Mouse (Mus musculus): ENCODE results near the gene Dop1b. TPM values are rescaled to one million over a fixed set of nuclear protein-coding genes. Genes with fewer than 3 reads are reported as not detected.

The Dop1b gene
- polyA plus RNA-seq, 1 experiment from 2014 or later = 40.3 TPM

DNA sequence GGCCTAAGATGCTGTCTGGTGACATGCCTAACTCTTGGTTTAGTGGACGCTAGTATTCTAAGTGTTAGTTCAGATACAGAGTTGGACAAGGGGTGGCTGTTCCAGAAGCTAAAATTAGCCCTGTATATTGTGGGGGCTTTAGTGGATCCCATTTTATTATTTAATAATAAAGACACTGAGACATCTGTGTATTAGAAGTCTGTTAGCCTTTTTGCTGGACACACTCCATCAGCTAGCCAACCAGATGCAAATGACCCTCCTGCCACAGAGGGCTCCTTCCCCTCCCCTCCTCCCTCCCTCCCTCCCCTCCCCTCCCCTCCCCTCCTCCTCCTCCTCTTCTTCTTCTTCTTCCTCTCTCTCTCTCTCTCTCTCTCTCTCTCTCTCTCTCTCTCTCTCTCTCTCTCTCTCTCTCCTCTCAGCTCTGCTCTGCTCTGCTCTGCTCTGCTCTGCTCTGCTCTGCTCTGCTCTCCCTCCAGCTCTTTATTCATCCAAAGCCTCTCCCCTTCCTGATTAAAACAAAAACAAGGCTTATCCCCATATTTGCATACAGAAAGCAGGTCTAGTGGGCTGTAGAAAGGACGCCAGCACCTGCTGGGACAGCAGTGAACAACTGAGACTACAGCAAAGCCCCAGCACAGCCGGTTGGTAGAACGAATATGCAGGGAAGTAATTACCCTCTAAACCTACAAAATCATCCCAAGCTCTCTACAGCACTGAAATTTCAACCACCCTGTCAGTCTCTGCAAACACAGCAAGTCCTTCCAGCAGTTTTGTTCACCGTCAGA is 78.5 kb downstream of the Dop1b start:
- DNase-seq = peak; percentile 20
- Histone ChIP-seq H3K9me3 (ENCODE audit: control insufficient read depth, low read length) (no peaks in the 10 kb centered on the region), H3K4me1 (ENCODE audit: control insufficient read depth, insufficient read depth, low read length) (peaks cover 6% of the 10 kb centered on the region; the same call in 1 of the 2 replicates), H3K27ac (replicated peaks; ENCODE audit: low read depth, low read length) (peak overlapping the region; percentile 26; the same call in 1 of the 2 replicates), H3K9ac (replicated peaks; ENCODE audit: low read length) (no peak overlapping the region), H3K4me2 (ENCODE audit: low read length) (no peak overlapping the region), H3K4me3 (replicated peaks; ENCODE audit: low read depth, low read length) (no peak overlapping the region), H3K27me3 (ENCODE audit: control insufficient read depth, insufficient read depth, low read length) (no peaks in the 10 kb centered on the region), H3K36me3 (ENCODE audit: control insufficient read depth, insufficient read depth, low read length) (peaks cover 24% of the 10 kb centered on the region)
- no peak for ATAC-seq (ENCODE audit: low FRiP score, low TSS enrichment)
- WGBS = 25% methylated on average over 5 of the region's 5 CpGs

DNA sequence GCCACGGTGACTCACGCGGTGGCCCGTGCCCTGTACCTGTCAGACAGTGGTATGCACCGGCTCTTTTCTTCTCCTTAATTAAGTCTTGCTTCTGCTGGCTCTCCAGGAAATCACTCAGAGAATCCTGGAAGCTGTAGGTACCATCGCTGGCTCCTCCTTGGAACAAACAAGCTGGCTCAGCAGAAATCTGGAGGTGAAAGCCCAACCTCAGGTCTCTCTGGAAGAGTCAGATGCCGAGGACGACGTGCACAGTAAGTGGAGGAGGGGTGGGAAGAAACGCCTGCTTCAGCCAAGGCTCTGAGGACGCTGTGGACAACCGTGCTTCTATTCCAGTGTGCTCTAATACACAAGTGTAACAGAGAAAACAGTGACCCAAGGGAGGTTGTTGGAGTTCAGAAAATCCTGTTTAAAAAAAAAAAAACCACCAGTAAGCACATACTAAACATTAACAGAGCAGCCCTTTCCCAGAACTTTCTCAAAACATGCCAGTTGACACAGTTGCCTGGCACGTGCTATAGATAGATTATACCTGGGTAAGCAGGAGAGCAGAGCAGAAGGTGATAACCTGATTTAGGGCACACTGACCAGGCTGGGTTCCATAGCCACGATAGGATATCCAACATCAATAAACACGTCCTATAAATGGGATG is 81.4 kb downstream of the Dop1b start:
- DNase-seq (no peak), ATAC-seq (ENCODE audit: low FRiP score, low TSS enrichment) (no peak)
- Histone ChIP-seq H3K4me3 (replicated peaks; ENCODE audit: low read depth, low read length) (no peak overlapping the region), H3K9me3 (ENCODE audit: control insufficient read depth, low read length) (no peaks in the 10 kb centered on the region), H3K9ac (replicated peaks; ENCODE audit: low read length) (no peak overlapping the region), H3K27ac (replicated peaks; ENCODE audit: low read depth, low read length) (no peak overlapping the region), H3K4me1 (ENCODE audit: control insufficient read depth, insufficient read depth, low read length) (peaks cover 6% of the 10 kb centered on the region; the same call in 1 of the 2 replicates), H3K27me3 (ENCODE audit: control insufficient read depth, insufficient read depth, low read length) (no peaks in the 10 kb centered on the region), H3K36me3 (ENCODE audit: control insufficient read depth, insufficient read depth, low read length) (peaks cover 24% of the 10 kb centered on the region), H3K4me2 (ENCODE audit: low read length) (no peak overlapping the region)
- whole genome bisulfite sequencing = 76% methylated on average over 15 of the region's 15 CpGs

DNA sequence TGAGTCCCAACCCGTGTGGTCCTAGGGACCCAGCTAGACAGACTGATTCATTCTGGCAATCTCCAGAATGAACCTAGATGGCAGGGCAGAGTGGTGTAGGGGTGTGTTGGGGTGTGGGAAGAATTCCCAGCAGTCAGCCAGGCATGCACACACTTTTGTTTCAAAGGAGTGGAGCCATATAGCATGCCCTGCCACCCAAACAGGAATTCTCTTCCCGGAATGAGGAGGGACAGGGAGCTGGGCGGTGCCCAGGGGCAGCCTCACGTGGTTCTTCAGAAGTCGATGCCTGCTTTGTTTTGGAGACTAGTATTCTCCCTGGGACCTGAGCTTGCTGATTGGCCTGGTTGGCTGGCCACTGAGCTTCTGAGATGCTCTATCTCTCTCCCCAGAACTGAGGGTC is 83.1 kb downstream of the Dop1b start:
- Histone ChIP-seq H3K4me2 (ENCODE audit: low read length) (no peak overlapping the region), H3K9ac (replicated peaks; ENCODE audit: low read length) (no peak overlapping the region), H3K36me3 (ENCODE audit: control insufficient read depth, insufficient read depth, low read length) (peaks cover 35% of the 10 kb centered on the region), H3K27me3 (ENCODE audit: control insufficient read depth, insufficient read depth, low read length) (no peaks in the 10 kb centered on the region), H3K4me3 (replicated peaks; ENCODE audit: low read depth, low read length) (no peak overlapping the region), H3K4me1 (ENCODE audit: control insufficient read depth, insufficient read depth, low read length) (peaks cover 6% of the 10 kb centered on the region; the same call in 1 of the 2 replicates), H3K27ac (replicated peaks; ENCODE audit: low read depth, low read length) (no peak overlapping the region), H3K9me3 (ENCODE audit: control insufficient read depth, low read length) (no peaks in the 10 kb centered on the region)
- ATAC-seq (ENCODE audit: low FRiP score, low TSS enrichment) (no peak), DNase-seq (no peak)
- 66% methylated on average over 5 of the region's 5 CpGs for WGBS

DNA sequence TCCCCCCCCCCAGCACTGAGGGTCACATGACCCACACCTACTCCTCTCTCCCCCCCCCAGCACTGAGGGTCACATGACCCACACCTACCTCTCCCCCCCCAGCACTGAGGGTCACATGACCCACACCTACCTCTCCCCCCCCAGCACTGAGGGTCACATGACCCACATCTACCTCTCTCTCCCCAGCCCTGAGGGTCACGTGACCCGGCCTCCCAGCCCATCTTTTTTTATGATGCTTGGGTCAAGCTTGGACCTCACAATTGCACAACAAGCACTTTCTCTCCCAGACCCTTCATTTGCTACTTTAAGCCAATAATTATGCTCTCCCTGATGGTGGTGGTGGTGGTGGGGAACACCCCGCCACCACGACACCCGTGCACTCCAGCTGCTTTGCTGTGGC is 83.7 kb downstream of the Dop1b start:
- Histone ChIP-seq H3K4me3 (replicated peaks; ENCODE audit: low read depth, low read length) (no peak overlapping the region), H3K4me1 (ENCODE audit: control insufficient read depth, insufficient read depth, low read length) (peaks cover 6% of the 10 kb centered on the region; the same call in 1 of the 2 replicates), H3K9me3 (ENCODE audit: control insufficient read depth, low read length) (no peaks in the 10 kb centered on the region), H3K27ac (replicated peaks; ENCODE audit: low read depth, low read length) (no peak overlapping the region), H3K36me3 (ENCODE audit: control insufficient read depth, insufficient read depth, low read length) (peaks cover 40% of the 10 kb centered on the region), H3K4me2 (ENCODE audit: low read length) (no peak overlapping the region), H3K9ac (replicated peaks; ENCODE audit: low read length) (no peak overlapping the region), H3K27me3 (ENCODE audit: control insufficient read depth, insufficient read depth, low read length) (no peaks in the 10 kb centered on the region)
- WGBS = 92% methylated on average over 5 of the region's 5 CpGs
- DNase-seq (no peak), ATAC-seq (ENCODE audit: low FRiP score, low TSS enrichment) (no peak)

DNA sequence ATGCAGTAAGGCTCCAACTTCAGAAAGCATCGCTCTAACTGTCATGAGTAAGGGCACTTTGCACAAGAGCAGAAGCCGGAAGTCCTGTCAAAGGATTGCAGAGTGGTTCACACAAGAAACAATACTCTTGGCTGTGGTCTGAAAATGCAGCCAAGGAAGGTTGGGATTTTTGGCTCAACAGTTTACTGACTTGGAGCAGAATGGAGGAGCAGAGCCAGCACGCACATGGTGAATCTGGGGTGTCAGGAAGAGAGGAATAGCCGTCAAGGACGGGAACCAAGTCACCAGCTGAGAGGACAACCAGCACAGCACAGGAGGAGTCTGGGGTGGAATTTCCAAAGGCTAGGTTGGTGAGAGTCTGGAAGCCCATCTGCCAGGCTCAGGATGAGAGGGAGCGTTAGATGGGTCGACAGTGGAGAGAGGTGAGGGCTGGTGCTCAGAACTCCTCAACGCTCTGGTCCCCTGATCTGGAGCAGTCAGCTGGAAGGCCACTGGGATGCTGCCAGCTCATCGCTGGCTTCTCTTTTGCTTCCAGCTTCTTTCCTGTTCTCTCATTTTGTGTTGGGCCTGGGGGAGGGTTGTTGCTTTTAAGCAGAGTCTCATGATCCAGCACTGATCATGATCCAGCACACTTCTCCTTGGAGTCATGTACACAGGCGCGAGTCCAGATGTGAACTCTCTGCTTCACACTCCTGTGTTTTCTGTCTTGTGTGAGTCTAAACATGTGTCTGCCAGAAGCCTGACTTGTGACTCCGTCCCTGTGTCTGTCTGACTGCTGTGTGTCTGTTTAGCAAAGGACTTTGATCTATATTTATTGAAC is 85.5 kb downstream of the Dop1b start:
- H3K9me3 ChIP-seq (ENCODE audit: control insufficient read depth, low read length) = no peaks in the 10 kb centered on the region
- 90% methylated on average over 12 of the region's 12 CpGs for WGBS
- no peak overlapping the region for H3K4me2 ChIP-seq (ENCODE audit: low read length)
- DNase-seq (no peak), ATAC-seq (ENCODE audit: low FRiP score, low TSS enrichment) (no peak)
- H3K36me3 ChIP-seq (ENCODE audit: control insufficient read depth, insufficient read depth, low read length) = peaks cover 44% of the 10 kb centered on the region
- H3K4me3 ChIP-seq (replicated peaks; ENCODE audit: low read depth, low read length) = no peak overlapping the region
- no peak overlapping the region for H3K27ac ChIP-seq (replicated peaks; ENCODE audit: low read depth, low read length)
- no peaks in the 10 kb centered on the region for H3K4me1 ChIP-seq (ENCODE audit: control insufficient read depth, insufficient read depth, low read length)
- H3K27me3 ChIP-seq (ENCODE audit: control insufficient read depth, insufficient read depth, low read length) = no peaks in the 10 kb centered on the region
- H3K9ac ChIP-seq (replicated peaks; ENCODE audit: low read length) = no peak overlapping the region

DNA sequence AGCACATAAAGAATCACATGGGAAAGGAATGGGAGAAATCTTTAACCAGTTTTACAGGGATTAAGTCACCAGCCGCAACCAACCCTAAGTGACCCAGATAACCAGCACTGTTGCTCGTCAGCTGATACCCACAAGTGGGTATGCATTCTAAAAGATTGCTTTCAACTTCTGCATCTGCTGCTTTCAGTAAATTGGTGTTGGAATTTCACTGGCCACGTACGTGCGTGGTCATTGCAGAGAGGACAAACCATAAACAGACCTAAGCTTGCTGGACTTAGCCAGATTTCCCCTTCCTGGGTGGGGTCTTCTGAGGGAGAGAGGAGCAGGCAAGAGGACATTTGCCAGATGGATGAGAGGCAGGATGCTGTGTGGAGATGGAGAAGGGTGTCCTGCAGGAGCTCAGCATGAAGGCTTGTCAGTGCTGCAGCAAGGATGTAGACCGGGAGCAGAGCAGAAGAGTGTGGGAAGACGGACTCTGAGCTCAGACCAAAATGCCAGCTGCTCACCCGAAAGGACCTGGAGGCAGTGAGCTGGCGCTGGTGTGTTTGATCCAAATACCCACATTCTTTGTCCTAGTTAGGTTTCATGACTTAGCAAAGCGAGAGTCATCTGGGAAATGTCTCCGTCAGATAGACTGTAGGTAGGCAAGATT is 86.3 kb downstream of the Dop1b start:
- Histone ChIP-seq H3K27me3 (ENCODE audit: control insufficient read depth, insufficient read depth, low read length) (no peaks in the 10 kb centered on the region), H3K4me2 (ENCODE audit: low read length) (no peak overlapping the region), H3K36me3 (ENCODE audit: control insufficient read depth, insufficient read depth, low read length) (peaks cover 39% of the 10 kb centered on the region), H3K4me3 (replicated peaks; ENCODE audit: low read depth, low read length) (no peak overlapping the region), H3K27ac (replicated peaks; ENCODE audit: low read depth, low read length) (no peak overlapping the region), H3K4me1 (ENCODE audit: control insufficient read depth, insufficient read depth, low read length) (no peaks in the 10 kb centered on the region), H3K9me3 (ENCODE audit: control insufficient read depth, low read length) (no peaks in the 10 kb centered on the region), H3K9ac (replicated peaks; ENCODE audit: low read length) (no peak overlapping the region)
- DNase-seq (no peak), ATAC-seq (ENCODE audit: low FRiP score, low TSS enrichment) (no peak)
- WGBS = 87% methylated on average over 11 of the region's 11 CpGs

DNA sequence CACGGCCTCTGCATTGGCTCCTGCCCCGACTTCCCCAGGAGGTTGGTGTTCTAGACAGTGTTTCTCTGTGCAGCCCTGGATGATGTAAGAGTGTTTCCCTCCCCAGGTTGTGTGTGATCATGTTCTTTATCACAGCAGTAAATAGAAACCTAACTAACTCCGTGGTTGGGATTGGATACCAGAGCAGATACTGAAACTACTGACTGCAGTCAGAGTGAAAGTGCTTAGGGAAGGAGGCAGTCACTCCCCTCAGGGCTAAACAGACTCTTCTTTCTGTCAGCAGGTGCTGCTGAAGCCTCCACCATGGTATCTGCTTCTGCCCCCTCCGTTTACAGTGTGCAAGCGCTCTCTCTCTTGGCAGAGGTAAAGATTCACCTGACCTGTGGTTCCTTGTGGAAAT is 86.9 kb downstream of the Dop1b start:
- Histone ChIP-seq H3K27me3 (ENCODE audit: control insufficient read depth, insufficient read depth, low read length) (no peaks in the 10 kb centered on the region), H3K36me3 (ENCODE audit: control insufficient read depth, insufficient read depth, low read length) (peaks cover 37% of the 10 kb centered on the region), H3K27ac (replicated peaks; ENCODE audit: low read depth, low read length) (no peak overlapping the region), H3K4me3 (replicated peaks; ENCODE audit: low read depth, low read length) (no peak overlapping the region), H3K4me1 (ENCODE audit: control insufficient read depth, insufficient read depth, low read length) (no peaks in the 10 kb centered on the region), H3K4me2 (ENCODE audit: low read length) (no peak overlapping the region), H3K9me3 (ENCODE audit: control insufficient read depth, low read length) (no peaks in the 10 kb centered on the region), H3K9ac (replicated peaks; ENCODE audit: low read length) (no peak overlapping the region)
- no peak for DNase-seq
- no peak for ATAC-seq (ENCODE audit: low FRiP score, low TSS enrichment)
- 76% methylated on average over 5 of the region's 5 CpGs for WGBS

DNA sequence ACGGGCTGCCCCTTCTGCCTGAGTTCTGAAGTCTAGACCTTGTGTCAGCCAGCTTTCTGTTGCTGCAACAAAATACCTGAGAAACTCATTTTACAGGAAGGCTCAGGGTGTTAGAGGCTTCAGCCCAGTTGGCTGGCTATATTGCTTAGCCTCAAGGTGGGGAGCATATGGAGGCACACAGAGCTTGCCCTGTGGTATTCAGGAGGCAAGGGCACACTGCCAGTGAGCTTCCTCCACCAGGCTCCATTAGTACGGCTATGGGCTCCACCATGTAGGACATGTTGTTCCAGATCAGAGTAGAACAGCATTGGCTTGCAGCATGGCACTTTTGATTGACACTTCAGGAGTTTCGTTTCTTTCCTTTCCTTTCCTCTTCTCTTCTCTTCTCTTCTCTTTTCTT is 87.4 kb downstream of the Dop1b start:
- peaks cover 34% of the 10 kb centered on the region for H3K36me3 ChIP-seq (ENCODE audit: control insufficient read depth, insufficient read depth, low read length)
- H3K4me1 ChIP-seq (ENCODE audit: control insufficient read depth, insufficient read depth, low read length) = no peaks in the 10 kb centered on the region
- DNase-seq = no peak
- H3K4me3 ChIP-seq (replicated peaks; ENCODE audit: low read depth, low read length) = no peak overlapping the region
- no peaks in the 10 kb centered on the region for H3K9me3 ChIP-seq (ENCODE audit: control insufficient read depth, low read length)
- no peak overlapping the region for H3K27ac ChIP-seq (replicated peaks; ENCODE audit: low read depth, low read length)
- no peak overlapping the region for H3K4me2 ChIP-seq (ENCODE audit: low read length)
- ATAC-seq (ENCODE audit: low FRiP score, low TSS enrichment) = no peak
- H3K27me3 ChIP-seq (ENCODE audit: control insufficient read depth, insufficient read depth, low read length) = no peaks in the 10 kb centered on the region
- 86% methylated on average over 3 of the region's 3 CpGs for WGBS
- H3K9ac ChIP-seq (replicated peaks; ENCODE audit: low read length) = no peak overlapping the region
